Mouse (Mus musculus) limb, embryonic 14.5 days (tissue): ENCODE measurements around the gene Marveld2. TPM values are rescaled to one million over a fixed set of nuclear protein-coding genes. Genes with fewer than 3 reads are reported as not detected.

Source experiments
- ATAC-seq: fragments of 200-750 bp; cut with Nextera tagmentation; 2 replicates; pipeline ENCODE4 v1.8.0; 2017; ENCODE audit warnings: low read depth, moderate number of reproducible peaks, moderate TSS enrichment; ENCODE audit not compliant: low FRiP score
- DNase-seq: peaks from one replicate; pipeline ENCODE4 v3.0.0-alpha.2; 2015; ENCODE audit warnings: low spot score
- H3K27ac ChIP-seq: fragments of 300-500 bp; sonication (generic); replicated peaks from 2 replicates; pipeline ENCODE4 v1.5.1; 2014; ENCODE audit warnings: low read depth, mild to moderate bottlenecking, low read length, moderate library complexity, mixed read lengths
- H3K27me3 ChIP-seq: fragments of 300-500 bp; sonication (generic); 2 replicates; pipeline ENCODE4 v1.6.1; 2014; ENCODE audit warnings: low read length, mixed read lengths; ENCODE audit not compliant: control insufficient read depth, insufficient read depth
- H3K36me3 ChIP-seq: fragments of 300-500 bp; sonication (generic); 2 replicates; pipeline ENCODE4 v1.6.1; 2014; ENCODE audit warnings: mild to moderate bottlenecking, low read length, moderate library complexity, mixed read lengths; ENCODE audit not compliant: control insufficient read depth, insufficient read depth
- H3K4me1 ChIP-seq: fragments of 300-500 bp; sonication (generic); 2 replicates; pipeline ENCODE4 v1.6.1; 2014; ENCODE audit warnings: antibody characterized with exemption, low read length, mixed read lengths; ENCODE audit not compliant: control insufficient read depth, insufficient read depth
- H3K4me2 ChIP-seq: fragments of 300-500 bp; sonication (generic); replicated peaks from 2 replicates; pipeline ENCODE4 v1.6.1; 2014; ENCODE audit warnings: low read depth, mild to moderate bottlenecking, low read length, moderate library complexity; ENCODE audit not compliant: severe bottlenecking
- H3K4me3 ChIP-seq: fragments of 300-500 bp; sonication (generic); replicated peaks from 2 replicates; pipeline ENCODE4 v1.5.1; 2014; ENCODE audit warnings: low read length
- H3K9ac ChIP-seq: fragments of 300-500 bp; sonication (generic); 2 replicates; pipeline ENCODE4 v1.6.1; 2014; ENCODE audit warnings: mild to moderate bottlenecking, low read depth, low read length, moderate library complexity; ENCODE audit not compliant: severe bottlenecking
- H3K9me3 ChIP-seq: fragments of 300-500 bp; sonication (generic); 2 replicates; pipeline ENCODE4 v1.6.1; 2016; ENCODE audit warnings: low read length; ENCODE audit not compliant: control insufficient read depth
- POLR2A ChIP-seq: fragments of 200-500 bp; IDR thresholded peaks from 2 replicates; pipeline ENCODE4 v1.8.0; 2012; ENCODE audit warnings: inconsistent platforms, mild to moderate bottlenecking, moderate library complexity, borderline replicate concordance; ENCODE audit not compliant: insufficient read depth, insufficient read length; ENCODE audit errors: extremely low read depth
- WGBS: fragments of 180-500 bp; shearing (Covaris S2); extraction: QIAGEN DNeasy Blood & Tissue Kit; methylation state at CpG from one replicate; pipeline ENCODE4 v1.1.7; 2014; 5-methylcytosine and 5-hydroxymethylcytosine counted together
- polyA plus RNA-seq, 2 experiments: library from polyadenylated mRNA; depleted of rRNA in 1 of 2; stranded (reverse) in 1 of 2; unstranded in 1 of 2; fragments of >200 nt; fragmentation: Nextera tagmentation in 1 of 2; extraction: Ambion mirVana in 1 of 2; gene quantifications; 2 replicates each; pipeline versions ENCODE4 v1.2.1 to v1.2.3; 2012 to 2014

Marveld2 gene
- polyA plus RNA-seq (2012; rRNA removed) = 3.6 and 3.9 TPM in 2 replicates
- polyA plus RNA-seq (2014; fragmentation: Nextera tagmentation; extraction: Ambion mirVana) = 5.8 and 6.8 TPM in 2 replicates

DNA sequence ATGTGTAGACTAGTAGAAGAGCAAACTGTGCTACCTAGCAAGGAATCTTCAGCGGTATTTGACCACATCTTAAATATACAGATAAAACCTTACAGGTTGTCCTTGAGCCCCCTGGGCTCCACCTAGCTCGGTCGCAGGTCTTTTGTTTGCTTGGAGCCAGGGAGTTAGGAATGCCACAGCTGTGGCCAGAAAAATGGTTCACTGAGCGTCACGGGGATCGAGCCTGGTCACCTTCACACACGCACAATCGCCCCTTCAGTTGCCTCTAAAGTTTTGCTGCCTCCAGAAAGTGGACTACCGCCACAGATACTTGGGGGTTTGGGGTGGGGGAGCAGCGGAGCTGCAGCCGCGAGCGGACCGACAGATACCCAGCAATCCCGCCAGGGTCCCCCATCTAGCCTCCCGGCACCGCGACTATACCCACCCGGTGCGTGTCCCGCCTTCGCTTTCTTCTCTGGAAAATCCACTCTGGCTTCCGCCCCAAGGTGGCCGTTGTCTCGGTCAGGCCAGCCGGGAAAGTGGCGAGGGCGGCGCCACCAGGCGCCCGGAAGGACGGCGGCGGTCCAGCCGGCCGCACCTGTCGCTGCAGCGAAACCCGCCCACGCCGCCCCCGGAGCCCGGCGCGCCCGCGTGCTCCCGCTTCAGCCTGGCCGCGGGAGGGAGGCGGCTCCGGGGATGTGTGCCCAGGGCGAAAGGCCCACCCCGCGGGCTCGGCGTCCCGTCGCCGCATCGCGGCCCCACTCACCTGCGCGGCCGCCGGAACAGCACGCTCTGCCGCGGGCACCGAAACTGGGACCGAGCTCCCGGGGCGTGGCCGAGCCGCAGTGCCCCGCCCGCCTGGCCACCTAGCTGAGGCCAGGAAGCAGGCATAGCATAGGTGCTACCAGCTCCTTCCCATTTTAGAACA, at the start of gene Marveld2:
Gene Marveld2, minus strand, starts transcription at position 791 of the 907 bp plus-strand sequence.
- peak within 1 kb of the TSS; percentile 47 for H3K9ac ChIP-seq
- peak within 1 kb of the TSS; percentile 53 for H3K4me3 ChIP-seq
- H3K4me2 ChIP-seq = peak within 1 kb of the TSS; percentile 93
- H3K9me3 ChIP-seq = no peaks in the 10 kb centered on the region
- peaks cover 27% of the 10 kb centered on the region for H3K36me3 ChIP-seq
- WGBS = 2% methylated on average over 60 of the region's 77 CpGs
- peak; percentile 51; the same call in 1 of the 2 replicates for ATAC-seq
- H3K4me1 ChIP-seq = no peaks in the 10 kb centered on the region
- no peak for DNase-seq
- no peak within 1 kb of the TSS for H3K27ac ChIP-seq
- H3K27me3 ChIP-seq = peaks cover 11% of the 10 kb centered on the region
- TF ChIP-seq POLR2A = no peak

DNA sequence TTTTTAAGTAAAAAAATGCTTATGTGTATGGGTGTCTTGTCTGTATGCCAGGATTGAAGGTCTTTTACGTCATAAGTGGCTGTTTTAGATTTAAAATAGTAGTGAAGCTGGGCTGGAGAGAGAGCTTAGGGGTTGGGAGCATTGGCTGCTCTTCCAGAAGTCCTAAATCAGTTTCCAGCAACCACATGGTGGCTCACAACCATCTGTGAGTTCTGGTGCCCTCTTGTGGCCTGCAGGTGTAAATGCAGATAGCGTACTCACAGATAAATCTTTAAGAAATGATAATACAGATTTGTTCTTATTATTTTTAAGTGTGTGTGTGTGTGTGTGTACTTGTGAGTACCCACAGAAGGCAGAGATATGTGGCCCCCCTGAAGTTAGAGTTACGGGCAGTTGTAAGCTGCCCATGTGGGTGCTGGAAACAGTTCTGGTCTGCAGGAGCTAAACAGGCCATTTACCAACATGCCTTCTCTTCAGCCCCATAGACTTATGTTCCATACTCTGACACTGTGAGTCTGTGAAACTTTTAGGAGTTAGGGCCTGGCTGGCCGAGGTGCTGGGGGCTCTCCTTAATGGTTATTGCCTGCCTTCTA, 43.2 kb upstream of the Marveld2 start:
- TF ChIP-seq POLR2A = no peak
- Histone ChIP-seq H3K4me2 (no peak overlapping the region), H3K27ac (no peak overlapping the region), H3K9ac (no peak overlapping the region), H3K9me3 (no peaks in the 10 kb centered on the region), H3K36me3 (peaks cover 20% of the 10 kb centered on the region), H3K4me1 (no peaks in the 10 kb centered on the region), H3K4me3 (no peak overlapping the region), H3K27me3 (no peaks in the 10 kb centered on the region)
- ATAC-seq (no peak), DNase-seq (peak; percentile 73)
- 34% methylated on average over 4 of the region's 4 CpGs for WGBS

- Histone ChIP-seq H3K9me3 (no peaks in the 10 kb centered on the region), H3K9ac (no peak overlapping the region), H3K4me1 (no peaks in the 10 kb centered on the region), H3K27ac (no peak overlapping the region), H3K27me3 (no peaks in the 10 kb centered on the region), H3K36me3 (peaks cover 10% of the 10 kb centered on the region), H3K4me2 (no peak overlapping the region), H3K4me3 (no peak overlapping the region)
- no peak for TF ChIP-seq POLR2A
- ATAC-seq = no peak
- WGBS = 86% methylated on average over 5 of the region's 5 CpGs
- DNase-seq = no peak
Measured at GRCm38 (mm10) chr13:100658091-100658490, 41.3 kb upstream of the Marveld2 start.

DNA sequence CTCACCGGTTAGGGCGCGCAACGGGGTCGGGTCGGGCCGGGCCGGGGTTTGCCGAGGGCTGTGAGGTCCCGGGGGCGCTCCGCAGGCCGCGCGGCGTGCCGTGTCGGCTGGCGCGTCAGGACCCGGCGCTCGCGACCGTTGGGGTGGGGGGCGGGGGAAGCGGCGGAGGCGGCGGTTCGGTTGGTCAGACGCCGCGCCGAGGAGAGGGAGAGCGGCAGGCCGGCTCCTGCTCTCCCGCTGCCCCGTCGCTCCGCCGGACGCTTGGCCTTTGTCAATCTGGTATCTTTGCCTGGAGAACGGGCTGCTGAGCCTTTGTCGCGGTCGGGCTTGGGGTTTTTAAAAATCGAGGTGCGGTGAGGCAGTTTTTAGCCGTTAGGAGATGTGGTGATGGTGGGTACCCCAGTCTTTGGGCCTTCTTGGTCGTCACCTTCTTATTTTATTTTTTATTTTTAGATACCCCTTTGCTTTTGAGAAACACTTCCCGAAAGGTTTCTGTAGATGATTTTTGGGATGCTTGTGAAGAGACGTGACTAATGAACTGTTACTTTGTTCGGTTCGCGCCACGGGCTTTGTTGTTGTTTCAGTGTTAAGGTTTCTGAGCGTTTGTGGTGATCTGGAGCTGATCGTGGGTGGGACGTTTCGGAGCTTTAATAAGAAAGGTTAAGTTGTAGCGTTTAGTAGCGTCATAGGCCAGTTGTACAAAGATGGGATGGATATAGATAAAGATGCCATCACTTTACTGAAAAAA, 34.8 kb upstream of the Marveld2 start, which contains the start of gene Taf9:
Gene Taf9, plus strand, starts transcription at position 141 of the 748 bp plus-strand sequence.
- Histone ChIP-seq H3K4me2 (peak within 1 kb of the TSS; percentile 61), H3K4me3 (peak within 1 kb of the TSS; percentile 94), H3K9ac (peak within 1 kb of the TSS; percentile 82), H3K27ac (peak within 1 kb of the TSS; percentile 93), H3K36me3 (peaks cover 10% of the 10 kb centered on the region), H3K9me3 (no peaks in the 10 kb centered on the region), H3K27me3 (no peaks in the 10 kb centered on the region), H3K4me1 (peaks cover 6% of the 10 kb centered on the region)
- ATAC-seq = peak; percentile 66
- DNase-seq = no peak
- WGBS = 2% methylated on average over 47 of the region's 63 CpGs
- no peak for TF ChIP-seq POLR2A
